Mouse (Mus musculus): ENCODE measurements around the gene Gpc6.

Gpc6 gene

GRCm38 (mm10) chr14:117992600-117993256, 1067.6 kb downstream of the Gpc6 start:
- no peak for DNase-seq (ENCODE audit: low read depth, low spot score)

- no peak for DNase-seq (ENCODE audit: low read depth, low spot score)
Measured at GRCm38 (mm10) chr14:117993845-117994244, 1068.7 kb downstream of the Gpc6 start.

DNA sequence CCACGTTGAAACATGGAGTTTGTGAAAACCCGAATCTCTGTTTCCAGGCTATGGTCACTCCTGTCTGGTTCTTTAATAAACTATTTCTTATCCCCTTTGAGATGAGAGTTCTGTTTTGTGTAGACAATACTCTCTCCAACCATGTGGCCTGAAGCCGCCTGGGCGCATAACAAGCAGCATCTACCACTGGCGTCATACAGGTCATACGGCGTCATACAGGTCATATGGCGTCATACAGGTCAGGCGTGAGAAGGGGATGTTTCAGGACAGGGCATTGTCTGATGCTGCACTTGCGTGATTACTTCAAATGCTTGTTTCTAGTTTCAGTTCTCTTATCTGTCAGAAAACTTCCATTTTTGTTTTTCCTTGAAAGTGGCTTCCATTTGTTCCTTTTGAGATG, 1079.3 kb downstream of the Gpc6 start:
- no peak for DNase-seq (ENCODE audit: low read depth, low spot score)

DNA sequence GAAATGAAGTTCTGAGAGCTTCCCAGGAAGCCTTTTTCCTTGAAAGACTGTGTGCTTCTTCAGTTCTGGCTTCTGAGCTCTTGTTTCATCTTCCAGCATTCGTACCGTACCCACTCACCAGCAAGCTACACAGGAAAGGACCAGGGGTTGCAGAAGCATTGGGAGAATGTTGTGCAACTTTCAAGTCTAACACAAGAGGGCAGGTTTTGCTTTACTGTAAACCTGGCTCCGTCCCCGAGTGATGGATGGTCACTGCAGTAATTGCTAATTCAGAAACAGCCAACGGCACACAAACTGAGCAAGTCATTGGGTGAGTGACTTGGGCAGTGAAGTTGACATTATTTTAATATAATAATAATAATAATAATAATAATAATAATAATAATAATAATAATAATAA, 1080.6 kb downstream of the Gpc6 start:
- DNase-seq (ENCODE audit: low read depth, low spot score) = peak; percentile 24

DNA sequence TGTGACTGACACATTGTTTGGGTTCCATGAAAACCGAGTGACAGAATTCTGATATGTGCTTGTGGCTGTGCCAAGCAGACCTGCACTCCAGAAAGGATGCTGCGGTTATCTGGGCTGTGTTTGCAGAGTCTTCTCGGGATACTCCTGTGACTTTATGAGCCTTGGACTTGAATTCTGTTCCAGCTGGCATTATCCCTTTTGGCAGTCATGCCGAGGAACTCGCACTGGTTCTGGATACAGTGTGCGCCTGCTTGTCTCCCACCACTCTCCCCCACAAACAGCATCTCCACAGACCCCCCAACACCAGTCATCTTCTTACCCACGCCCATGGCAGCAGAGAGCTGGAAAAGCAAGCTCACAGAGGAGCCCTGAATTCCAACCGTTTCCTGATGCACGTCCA, 1084.4 kb downstream of the Gpc6 start:
- no peak for DNase-seq (ENCODE audit: low read depth, low spot score)

DNA sequence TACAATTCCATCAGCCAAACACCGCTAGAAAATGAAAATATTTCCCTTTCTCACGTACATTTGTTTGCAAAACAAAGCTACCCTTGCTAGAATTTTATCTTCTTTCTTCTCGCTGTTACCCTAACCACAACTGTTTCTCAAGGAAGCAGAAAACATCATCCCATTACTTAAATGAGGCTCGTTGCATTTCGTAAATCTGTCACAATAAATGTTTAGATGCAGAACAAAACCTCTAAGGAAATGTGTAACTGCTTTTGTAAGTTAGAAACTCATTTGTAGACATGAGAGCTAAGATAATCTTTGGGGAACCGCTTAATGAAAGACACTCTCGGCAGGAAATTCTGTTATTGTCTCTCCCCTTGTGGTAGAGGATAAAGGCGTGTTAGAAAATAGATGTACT, 1088.1 kb downstream of the Gpc6 start:
- DNase-seq (ENCODE audit: low read depth, low spot score) = no peak

GRCm38 (mm10) chr14:118019314-118019713, 1094.2 kb downstream of the Gpc6 start:
- no peak for DNase-seq (ENCODE audit: low read depth, low spot score)

- no peak for DNase-seq (ENCODE audit: low read depth, low spot score)
Measured at GRCm38 (mm10) chr14:118021867-118022543, 1096.9 kb downstream of the Gpc6 start.
